Mouse (Mus musculus) kidney, embryonic 16.5 days (tissue): Measurements from ENCODE around the gene Mab21l1. TPM values are rescaled to one million over a fixed set of nuclear protein-coding genes. Genes with fewer than 3 reads are reported as not detected.

Experiments used
- ATAC-seq: fragments of 200-750 bp; cut with Nextera tagmentation; 2 replicates; pipeline ENCODE4 v1.8.0; 2017; ENCODE audit warnings: moderate TSS enrichment; ENCODE audit not compliant: low FRiP score, low TSS enrichment
- H3K27ac ChIP-seq: fragments of 300-500 bp; sonication (generic); 2 replicates; pipeline ENCODE4 v1.5.1; 2014; ENCODE audit warnings: low read length
- H3K27me3 ChIP-seq: fragments of 300-500 bp; sonication (generic); 2 replicates; pipeline ENCODE4 v1.6.1; 2014; ENCODE audit warnings: low read length, control low read depth, mixed read lengths; ENCODE audit not compliant: insufficient read depth
- H3K36me3 ChIP-seq: fragments of 300-500 bp; sonication (generic); 2 replicates; pipeline ENCODE4 v1.6.1; 2014; ENCODE audit warnings: low read length, control low read depth, mixed read lengths; ENCODE audit not compliant: insufficient read depth
- H3K4me1 ChIP-seq: fragments of 300-500 bp; sonication (generic); 2 replicates; pipeline ENCODE4 v1.6.1; 2014; ENCODE audit warnings: low read length, control low read depth, mixed read lengths; ENCODE audit not compliant: insufficient read depth
- H3K4me2 ChIP-seq: fragments of 300-500 bp; sonication (generic); replicated peaks from 2 replicates; pipeline ENCODE4 v1.6.1; 2014; ENCODE audit warnings: low read depth, low read length
- H3K4me3 ChIP-seq: fragments of 300-500 bp; sonication (generic); 2 replicates; pipeline ENCODE4 v1.5.1; 2014; ENCODE audit warnings: mild to moderate bottlenecking, low read length
- H3K9ac ChIP-seq: fragments of 300-500 bp; sonication (generic); replicated peaks from 2 replicates; pipeline ENCODE4 v1.6.1; 2014; ENCODE audit warnings: low read length
- H3K9me3 ChIP-seq: fragments of 300-500 bp; sonication (generic); 2 replicates; pipeline ENCODE4 v1.6.1; 2016; ENCODE audit warnings: low read length, control low read depth
- WGBS: fragments of 180-500 bp; shearing (Covaris S2); extraction: QIAGEN DNeasy Blood & Tissue Kit; methylation state at CpG from one replicate; pipeline ENCODE4 v1.1.7; 2014; 5-methylcytosine and 5-hydroxymethylcytosine counted together
- polyA plus RNA-seq: library from polyadenylated mRNA; unstranded; fragments of >200 nt; fragmentation: Nextera tagmentation; extraction: Ambion mirVana; gene quantifications from 2 replicates; pipeline ENCODE4 v1.2.1, GENCODE M21; 2015

Gene Mab21l1
- polyA plus RNA-seq, 1 experiment from 2014 or later = 0.37 TPM

- 74% methylated on average over 4 of the region's 4 CpGs for WGBS
- no peak overlapping the region for H3K27ac ChIP-seq
- H3K4me1 ChIP-seq = peaks cover 13% of the 10 kb centered on the region
- H3K9ac ChIP-seq = no peak overlapping the region
- no peak overlapping the region for H3K4me3 ChIP-seq
- peaks cover 45% of the 10 kb centered on the region for H3K27me3 ChIP-seq
- H3K4me2 ChIP-seq = no peak overlapping the region
- ATAC-seq = no peak
- H3K36me3 ChIP-seq = no peaks in the 10 kb centered on the region
- no peaks in the 10 kb centered on the region for H3K9me3 ChIP-seq
These were observed 4.8 kb upstream of the Mab21l1 start for GRCm38 (mm10) chr3:55777501-55777900.

- Histone ChIP-seq H3K4me3 (no peak overlapping the region), H3K36me3 (no peaks in the 10 kb centered on the region), H3K9me3 (no peaks in the 10 kb centered on the region), H3K4me1 (peaks cover 28% of the 10 kb centered on the region), H3K9ac (no peak overlapping the region), H3K27ac (no peak overlapping the region), H3K27me3 (peaks cover 57% of the 10 kb centered on the region), H3K4me2 (no peak overlapping the region)
- WGBS = 54% methylated on average over 8 of the region's 8 CpGs
- ATAC-seq = no peak
These were observed 3.3 kb upstream of the Mab21l1 start for GRCm38 (mm10) chr3:55778764-55779730.

DNA sequence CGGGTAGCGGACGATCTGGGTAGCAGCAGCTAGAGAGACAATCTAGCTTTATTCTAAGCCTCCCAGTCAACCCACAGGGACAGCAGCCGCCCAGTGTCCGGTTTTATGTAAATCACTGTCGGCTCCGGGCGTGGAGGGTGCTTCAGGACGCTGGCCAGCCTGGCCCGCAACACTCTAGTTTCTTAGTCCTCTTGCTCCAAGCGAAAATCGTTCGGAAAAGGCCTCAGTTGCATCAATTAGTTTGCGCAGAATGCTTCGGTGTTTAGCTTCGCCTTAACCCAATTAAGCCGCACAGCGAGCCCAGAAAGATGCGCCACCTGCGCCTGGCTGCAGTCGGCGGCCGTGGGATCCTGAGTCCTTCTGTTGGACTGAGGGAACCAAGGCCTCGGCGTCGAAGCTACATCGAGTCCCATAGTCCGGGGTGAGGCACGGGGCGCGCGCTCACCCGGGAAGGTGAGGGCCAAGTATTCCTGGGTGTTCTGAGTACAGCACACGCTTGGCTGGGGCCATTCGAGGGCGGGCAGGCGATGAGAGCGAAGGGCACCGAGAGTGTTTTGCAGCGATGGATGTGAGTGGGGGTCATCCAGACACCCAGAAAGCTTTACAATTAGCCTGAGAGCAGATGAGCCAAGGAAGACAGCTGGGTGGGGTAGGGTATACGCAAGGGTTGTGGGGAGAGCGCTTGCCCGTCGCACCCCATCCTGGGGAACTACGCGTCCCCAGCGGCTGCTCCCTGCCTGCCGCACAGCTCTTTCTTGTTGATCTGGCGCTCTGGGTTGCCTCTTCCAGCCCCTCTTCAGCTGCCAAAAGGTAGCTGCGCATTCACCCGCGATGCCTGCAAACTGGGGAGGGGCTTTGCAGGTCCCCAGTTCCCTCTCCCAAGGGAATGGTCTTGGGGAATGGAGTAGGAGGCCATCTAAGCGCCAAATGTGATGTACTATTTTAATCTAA, 1.9 kb upstream of the Mab21l1 start:
- peak; percentile 70; the same call in 1 of the 2 replicates for ATAC-seq

DNA sequence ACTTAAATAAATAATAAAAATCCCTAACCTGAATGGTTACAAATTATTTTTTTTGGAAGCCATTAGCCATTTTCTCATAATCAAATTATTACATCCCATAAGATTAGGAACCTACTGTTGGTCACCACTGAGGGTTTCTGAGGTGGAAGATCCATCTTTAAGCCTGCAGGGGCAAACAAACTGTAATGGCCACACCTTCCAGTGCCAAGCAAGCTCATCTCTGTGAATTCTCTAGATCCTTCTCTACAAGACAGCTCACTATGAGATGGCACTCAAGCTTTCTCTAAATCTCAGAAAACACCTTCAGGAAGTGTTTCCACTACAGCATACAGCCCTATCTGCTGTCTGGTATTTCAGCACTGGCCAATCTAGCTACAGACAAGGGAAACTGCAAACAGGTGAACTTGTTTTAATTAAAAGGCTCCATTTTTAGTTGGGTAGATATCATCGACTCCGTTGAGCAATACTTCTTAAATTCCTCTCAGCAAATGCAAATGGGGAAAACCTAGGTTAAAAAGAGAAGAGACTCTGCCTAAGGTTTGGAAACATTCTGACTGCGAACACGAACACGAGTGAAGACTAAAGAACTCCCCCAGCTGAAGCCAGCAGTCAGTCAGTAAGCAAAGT, 768 bp upstream of the Mab21l1 start:
- H3K9me3 ChIP-seq = no peaks in the 10 kb centered on the region
- no peak for ATAC-seq

More for the DNA sequence above, 1.9 kb upstream of the Mab21l1 start:
- Histone ChIP-seq H3K4me3 (peak overlapping the region; percentile 29), H3K9ac (no peak overlapping the region), H3K4me1 (peaks cover 30% of the 10 kb centered on the region), H3K9me3 (no peaks in the 10 kb centered on the region), H3K27ac (no peak overlapping the region), H3K4me2 (peak overlapping the region; percentile 42), H3K36me3 (no peaks in the 10 kb centered on the region), H3K27me3 (peaks cover 63% of the 10 kb centered on the region)
- 6% methylated on average over 53 of the region's 53 CpGs for WGBS

GRCm38 (mm10) chr3:55782771-55783170, 461 bp downstream of the Mab21l1 start:
- ATAC-seq = no peak
- Histone ChIP-seq H3K9ac (no peak overlapping the region), H3K36me3 (no peaks in the 10 kb centered on the region), H3K4me3 (peak overlapping the region; percentile 35), H3K27ac (no peak overlapping the region), H3K9me3 (no peaks in the 10 kb centered on the region), H3K27me3 (peaks cover 75% of the 10 kb centered on the region), H3K4me2 (peak overlapping the region; percentile 53), H3K4me1 (peaks cover 33% of the 10 kb centered on the region)
- WGBS = 10% methylated on average over 22 of the region's 22 CpGs

More for the DNA sequence above, 768 bp upstream of the Mab21l1 start:
- Histone ChIP-seq H3K9ac (no peak overlapping the region), H3K27me3 (peaks cover 74% of the 10 kb centered on the region), H3K27ac (no peak overlapping the region), H3K4me3 (no peak overlapping the region), H3K4me2 (no peak overlapping the region), H3K36me3 (no peaks in the 10 kb centered on the region), H3K4me1 (peaks cover 30% of the 10 kb centered on the region)
- WGBS = 33% methylated on average over 5 of the region's 5 CpGs

- Histone ChIP-seq H3K4me2 (peak overlapping the region; percentile 53), H3K4me1 (peaks cover 33% of the 10 kb centered on the region), H3K27me3 (peaks cover 68% of the 10 kb centered on the region), H3K9me3 (no peaks in the 10 kb centered on the region), H3K27ac (no peak overlapping the region), H3K9ac (no peak overlapping the region), H3K36me3 (no peaks in the 10 kb centered on the region), H3K4me3 (peak overlapping the region; percentile 35)
- 0 out of 2 replicates have a peak, but pooled peaks have one; percentile 24 for ATAC-seq
- 11% methylated on average over 45 of the region's 45 CpGs for WGBS
These were observed 1.1 kb downstream of the Mab21l1 start for GRCm38 (mm10) chr3:55783171-55784081.

GRCm38 (mm10) chr3:55784101-55784500, 1.8 kb downstream of the Mab21l1 start:
- Histone ChIP-seq H3K4me1 (peaks cover 33% of the 10 kb centered on the region), H3K4me3 (peak overlapping the region; percentile 35), H3K9ac (no peak overlapping the region), H3K9me3 (no peaks in the 10 kb centered on the region), H3K36me3 (no peaks in the 10 kb centered on the region), H3K27ac (no peak overlapping the region), H3K4me2 (peak overlapping the region; percentile 53), H3K27me3 (peaks cover 70% of the 10 kb centered on the region)
- WGBS = 22% methylated on average over 7 of the region's 7 CpGs
- no peak for ATAC-seq

DNA sequence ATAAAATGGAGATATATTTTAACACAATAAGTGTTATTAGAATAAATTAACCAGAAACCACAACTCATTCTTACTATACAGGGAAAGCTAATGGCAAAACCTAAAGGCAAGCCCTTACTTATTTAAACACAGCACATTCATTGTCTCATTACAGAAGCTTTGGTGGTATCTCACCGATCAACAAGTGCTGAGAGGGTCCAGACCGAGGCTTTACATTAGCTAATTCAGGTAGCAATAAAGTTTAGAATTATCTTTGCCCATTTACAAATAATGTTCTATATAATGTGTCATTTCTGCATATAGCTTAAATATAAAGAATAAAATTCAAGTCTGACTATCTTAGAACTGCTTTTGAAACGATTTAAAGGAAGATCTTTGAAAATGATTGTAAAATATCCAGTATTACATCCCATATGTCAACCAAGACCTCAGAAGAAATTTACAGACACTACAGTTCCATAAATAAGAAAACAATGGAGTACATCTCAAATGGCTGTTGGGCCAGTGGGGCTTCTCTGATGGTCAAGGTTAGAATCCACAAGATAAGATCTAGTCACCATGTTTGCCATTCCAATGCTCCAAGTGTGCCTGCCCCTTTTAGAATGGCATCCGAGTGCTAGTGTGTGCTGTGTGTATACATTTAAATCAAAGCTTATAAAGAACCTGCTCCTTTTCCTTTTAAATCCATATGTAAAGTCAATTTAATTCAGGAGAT, 3.1 kb downstream of the Mab21l1 start:
- no peak overlapping the region for H3K4me2 ChIP-seq
- no peaks in the 10 kb centered on the region for H3K36me3 ChIP-seq
- H3K4me1 ChIP-seq = peaks cover 30% of the 10 kb centered on the region
- WGBS = 70% methylated on average over 4 of the region's 4 CpGs
- H3K4me3 ChIP-seq = no peak overlapping the region
- H3K9ac ChIP-seq = no peak overlapping the region
- no peak for ATAC-seq
- H3K27ac ChIP-seq = no peak overlapping the region
- no peaks in the 10 kb centered on the region for H3K9me3 ChIP-seq
- H3K27me3 ChIP-seq = peaks cover 61% of the 10 kb centered on the region
